ENCODE assay signal across 8 mouse cellular contexts in the genomic region with DNA sequence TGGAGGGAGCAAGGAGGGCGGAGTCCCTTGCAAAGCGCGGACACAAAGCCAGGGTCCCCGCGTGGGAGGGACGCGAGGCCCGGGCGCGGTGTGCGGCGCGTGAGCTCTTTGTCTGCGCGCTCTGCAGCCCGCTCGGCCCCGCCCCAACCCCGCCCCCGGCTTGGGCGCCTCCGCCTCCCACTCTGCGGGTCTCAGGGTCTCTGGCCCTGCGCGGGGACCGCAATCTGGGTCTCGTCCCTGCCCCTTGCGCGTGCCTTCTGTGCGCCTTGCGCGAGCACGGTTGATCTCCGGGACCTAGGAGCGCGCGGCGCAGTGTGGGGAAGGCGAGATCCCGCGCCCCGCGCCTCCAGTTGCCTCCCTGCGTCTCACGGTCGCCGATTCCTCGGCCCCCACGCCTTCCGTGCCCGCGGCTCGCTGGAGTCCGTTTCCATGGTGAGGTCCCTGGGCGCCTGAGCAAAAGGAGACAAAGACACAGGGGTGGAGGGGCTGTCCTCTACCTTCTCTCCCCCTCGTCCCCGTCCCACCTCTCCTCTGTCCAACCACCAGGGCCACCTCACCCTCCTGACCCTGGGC. TPM values are rescaled to one million over a fixed set of nuclear protein-coding genes. Genes with fewer than 3 reads are reported as not detected.
A peak's percentile ranks its signal among the peaks of the same experiment; 100 is the strongest.
DNase-seq lines count a peak whose midpoint lies in the region; ATAC-seq and TF ChIP-seq lines count a peak whose summit lies in the region.

TSS of gene Prtn3 (plus strand) at position 187 of the 573 bp plus-strand sequence.
TSS of gene Plppr3 (minus strand) at position 345 of the 573 bp plus-strand sequence.

- H3K4me2 ChIP-seq in forebrain, embryonic 12.5 days: peak within 1 kb of the TSS; percentile 71
- peak within 1 kb of the TSS; percentile 68 for H3K4me2 ChIP-seq in limb, embryonic 11.5 days (ENCODE audit: low read depth, severe bottlenecking)

- 2% methylated on average over 57 of the region's 57 CpGs for WGBS in lung, adult 2 months
- 0% methylated on average over 49 of the region's 57 CpGs for WGBS in forebrain, embryonic 12.5 days
- under 1% methylated on average over 56 of the region's 57 CpGs for WGBS in limb, embryonic 11.5 days

- TF ChIP-seq CTCF in lung, adult 2 months (IDR thresholded peaks at IDR 0.05; ENCODE audit: insufficient read depth, low read length): no peak

- H3K36me3 ChIP-seq in forebrain, embryonic 12.5 days (replicated peaks): peaks cover 24% of the 10 kb centered on the region
- H3K36me3 ChIP-seq in limb, embryonic 11.5 days (ENCODE audit: control insufficient read depth, insufficient read depth, low read length): peaks cover 6% of the 10 kb centered on the region; the same call in 1 of the 2 replicates

- DNase-seq in lung, adult 2 months: no peak
- DNase-seq in lung, adult 18-20 months: no peak
- DNase-seq in brain, embryonic 18.5 days (ENCODE audit: low read depth, low spot score): peak; percentile 71
- DNase-seq in limb, embryonic 11.5 days (ENCODE audit: low spot score): peak; percentile 87
- DNase-seq in neural tube, embryonic 10.5 days (ENCODE audit: extremely low spot score, low spot score): peak; percentile 87
- DNase-seq in natural killer cell, adult 2 months (ENCODE audit: low spot score in 2 of 2): no peak
- DNase-seq in left cerebral cortex, adult 11 months (ENCODE audit: low spot score): no peak

- ATAC-seq in forebrain, embryonic 12.5 days (ENCODE audit: low FRiP score): peak; percentile 95
- ATAC-seq in limb, embryonic 11.5 days (ENCODE audit: insufficient number of reproducible peaks, low FRiP score, low TSS enrichment, low read depth): peak; percentile 87

- no peak for TF ChIP-seq POLR2A in lung, adult 2 months (IDR thresholded peaks at IDR 0.05; ENCODE audit: borderline replicate concordance, extremely low read depth, low read depth, low read length)

- no peaks in the 10 kb centered on the region for H3K9me3 ChIP-seq in forebrain, embryonic 12.5 days
- no peaks in the 10 kb centered on the region for H3K9me3 ChIP-seq in limb, embryonic 11.5 days (ENCODE audit: control insufficient read depth, low read length)

- H3K4me3 ChIP-seq in lung, adult 2 months (replicated peaks; ENCODE audit: extremely low read depth, low read depth, low read length): peak within 1 kb of the TSS; percentile 57
- H3K4me3 ChIP-seq in forebrain, embryonic 12.5 days (replicated peaks): peak within 1 kb of the TSS; percentile 76
- H3K4me3 ChIP-seq in limb, embryonic 11.5 days (ENCODE audit: low read depth, low read length): peak within 1 kb of the TSS; percentile 72

- peak within 1 kb of the TSS; percentile 93 for H3K27ac ChIP-seq in forebrain, embryonic 12.5 days
- H3K27ac ChIP-seq in limb, embryonic 11.5 days (replicated peaks; ENCODE audit: low read depth, low read length): peak within 1 kb of the TSS; percentile 66

- H3K4me1 ChIP-seq in lung, adult 2 months (ENCODE audit: control insufficient read depth, insufficient read depth, low read length): peaks cover 7% of the 10 kb centered on the region
- H3K4me1 ChIP-seq in forebrain, embryonic 12.5 days: peaks cover 39% of the 10 kb centered on the region
- H3K4me1 ChIP-seq in limb, embryonic 11.5 days (ENCODE audit: control insufficient read depth, insufficient read depth, low read length): peaks cover 13% of the 10 kb centered on the region

- peaks cover 7% of the 10 kb centered on the region; the same call in 1 of the 2 replicates for H3K27me3 ChIP-seq in forebrain, embryonic 12.5 days
- H3K27me3 ChIP-seq in limb, embryonic 11.5 days (ENCODE audit: control insufficient read depth, insufficient read depth, low read length): no peaks in the 10 kb centered on the region

- peak within 1 kb of the TSS; percentile 95 for H3K9ac ChIP-seq in forebrain, embryonic 12.5 days
- H3K9ac ChIP-seq in limb, embryonic 11.5 days (ENCODE audit: low read length): peak within 1 kb of the TSS; percentile 94

RNA-seq across cellular contexts. Expression of gene Prtn3, which starts in this region (rescaled TPM):
- 3.6 and 5.0 TPM in 2 replicates for polyA plus RNA-seq in lung, adult 2 months (2012; rRNA removed)
- polyA plus RNA-seq in forebrain, embryonic 12.5 days (2016; fragmentation: Nextera tagmentation; extraction: Ambion mirVana): 14.8 and 16.2 TPM in 2 replicates
- 16.0 and 19.6 TPM in 2 replicates for polyA plus RNA-seq in limb, embryonic 11.5 days (2014; fragmentation: Nextera tagmentation; extraction: Ambion mirVana)

RNA-seq across cellular contexts. Expression of gene Plppr3, which starts in this region (rescaled TPM):
- 8.4 and 8.9 TPM in 2 replicates for polyA plus RNA-seq in lung, adult 2 months (2012; rRNA removed)
- polyA plus RNA-seq in forebrain, embryonic 12.5 days (2016; fragmentation: Nextera tagmentation; extraction: Ambion mirVana): 223 and 250 TPM in 2 replicates
- polyA plus RNA-seq in limb, embryonic 11.5 days (2014; fragmentation: Nextera tagmentation; extraction: Ambion mirVana): 95.1 and 95.7 TPM in 2 replicates

Comparison
In these comparisons a context has a peak if more than half of its experiments do, and no peak if none do; other contexts are left out.
1. DNase-seq: peak in brain, embryonic 18.5 days (single experiment), limb, embryonic 11.5 days (single experiment) and neural tube, embryonic 10.5 days (single experiment); none in lung, adult 2 months (single experiment), lung, adult 18-20 months (0 of 2), natural killer cell, adult 2 months (0 of 2) and left cerebral cortex, adult 11 months (single experiment).
2. Peak in every context shown above with its lines, with median percentiles within 50 percentile points of each other: H3K4me3 ChIP-seq.